Mouse (Mus musculus) adrenal gland, postnatal 25 days (tissue): Measurements from ENCODE around the gene Gstcd. TPM values are rescaled to one million over a fixed set of nuclear protein-coding genes. Genes with fewer than 3 reads are reported as not detected.
A peak's percentile ranks its signal among the peaks of the same experiment; 100 is the strongest.

Experiments
- DNase-seq: peaks from one replicate; pipeline ENCODE4 v3.0.0; 2021; ENCODE audit warnings: mixed read lengths
- total RNA-seq: library from RNA; stranded (reverse); gene quantifications from 2 replicates; pipeline ENCODE4 v1.2.3, GENCODE M21; 2021

The Gstcd gene
- total RNA-seq, 1 experiment from 2014 or later: 16.9 TPM

DNA sequence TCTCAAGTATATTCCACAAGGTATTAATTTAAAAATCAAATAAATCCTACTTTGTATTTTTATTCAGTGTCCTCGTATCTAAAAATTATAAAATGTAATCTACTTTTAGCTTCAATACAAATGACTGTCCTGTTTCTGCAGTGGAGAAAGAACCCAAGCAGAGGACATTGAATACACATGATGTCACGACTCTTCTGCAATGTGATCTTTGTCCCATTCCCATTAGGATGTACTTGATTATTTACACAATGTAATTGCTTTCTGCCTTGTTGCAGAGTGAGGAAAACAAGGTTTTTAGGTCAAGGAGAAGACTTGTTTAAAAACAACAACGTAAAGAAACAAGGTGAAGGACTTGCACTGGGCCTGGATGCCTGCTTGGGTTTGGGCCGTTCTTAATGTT, 84.6 kb downstream of the Gstcd start:
- DNase-seq: no peak

DNA sequence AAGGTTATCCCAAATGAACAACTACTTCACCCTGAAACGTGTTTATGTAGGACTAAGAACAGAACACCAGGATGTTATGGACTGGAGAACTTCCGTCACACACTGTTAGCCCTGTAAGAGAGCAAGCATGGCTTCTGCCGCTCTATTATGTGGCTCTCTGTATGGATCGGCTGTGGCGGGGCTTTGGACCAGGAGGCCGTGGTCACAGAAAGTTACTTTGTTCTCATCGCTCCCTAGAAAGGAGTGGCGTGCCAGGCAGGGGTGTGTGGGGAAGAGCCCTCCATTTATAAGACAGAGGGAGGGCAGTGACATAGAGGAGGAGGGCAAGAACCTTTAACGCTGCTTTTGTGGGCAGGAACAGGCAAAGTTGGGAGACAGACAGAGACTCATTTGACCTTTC, 95.5 kb downstream of the Gstcd start:
- no peak for DNase-seq

DNA sequence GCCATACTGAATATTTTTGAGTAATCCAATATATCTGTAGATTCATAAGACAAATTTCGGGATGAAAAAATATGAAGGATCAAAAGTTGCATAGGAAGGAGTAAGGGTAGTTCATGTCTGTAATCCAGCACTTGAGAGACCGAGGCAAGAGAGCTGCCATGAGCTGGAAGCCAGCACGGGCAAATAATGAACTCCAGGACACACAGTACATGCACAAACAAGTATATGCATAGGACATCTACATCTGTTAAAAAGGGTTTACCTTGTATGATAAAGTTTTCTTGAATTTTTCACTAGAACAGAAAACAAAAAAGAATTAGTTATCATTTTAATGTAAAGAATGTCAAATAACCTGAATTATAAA, 95.9 kb downstream of the Gstcd start:
- no peak for DNase-seq

DNA sequence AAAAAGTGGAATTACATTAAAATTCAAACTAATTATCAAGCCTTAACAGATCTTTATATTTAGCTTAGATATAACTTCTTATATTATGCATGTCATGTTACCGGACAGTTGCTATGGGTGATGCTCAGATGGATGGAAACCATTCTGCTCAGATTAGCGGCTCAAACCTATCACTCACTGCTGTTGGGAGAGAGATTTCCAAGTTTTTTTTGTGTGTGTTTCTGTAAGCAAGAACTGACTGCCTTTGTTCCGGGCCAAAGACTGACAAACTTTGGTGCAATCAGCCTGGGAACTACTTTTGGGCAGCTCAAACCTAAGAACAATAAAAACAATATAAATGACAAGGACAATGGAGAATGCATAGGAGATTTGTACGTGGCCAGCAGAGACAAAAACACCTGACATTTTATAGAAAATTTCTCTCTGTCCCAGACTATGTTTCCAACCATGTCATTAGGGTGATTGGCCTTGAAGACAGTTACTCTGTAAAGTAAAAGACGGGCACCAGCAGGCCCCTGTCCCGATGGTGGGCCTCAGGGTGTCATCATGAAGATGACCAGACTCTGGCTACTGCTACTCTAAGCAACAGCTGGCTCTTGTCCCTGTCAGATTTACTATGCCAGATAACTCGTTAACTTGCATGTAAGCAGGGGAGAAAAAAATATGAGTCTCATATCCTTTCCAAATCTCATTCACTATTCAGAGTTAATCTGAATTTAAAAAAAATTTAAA, 96.5 kb downstream of the Gstcd start:
- no peak for DNase-seq

DNA sequence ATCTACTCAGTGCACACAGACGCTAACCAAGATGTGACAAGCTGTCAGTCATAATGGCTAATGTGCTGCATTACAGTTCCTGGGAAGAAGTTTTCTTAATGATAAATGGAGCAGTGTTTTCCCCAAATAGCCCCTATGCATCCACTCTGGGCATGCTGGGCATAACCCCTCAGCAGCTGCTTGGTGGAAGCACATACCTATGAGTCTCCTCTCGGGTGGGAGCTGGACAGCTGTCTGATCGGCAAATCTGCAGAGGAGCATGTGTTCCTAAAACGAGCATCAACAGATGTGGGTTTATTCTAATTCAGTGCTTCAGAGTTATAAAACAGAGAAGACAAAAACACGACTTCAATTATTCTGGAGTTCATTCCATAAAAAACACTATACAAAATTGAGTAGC, 105.6 kb downstream of the Gstcd start:
- DNase-seq: no peak

- no peak for DNase-seq
Measured at GRCm38 (mm10) chr3:132983845-132984485, 107.9 kb downstream of the Gstcd start.

- DNase-seq: no peak
Measured at GRCm38 (mm10) chr3:132981968-132982367, 109.9 kb downstream of the Gstcd start.

DNA sequence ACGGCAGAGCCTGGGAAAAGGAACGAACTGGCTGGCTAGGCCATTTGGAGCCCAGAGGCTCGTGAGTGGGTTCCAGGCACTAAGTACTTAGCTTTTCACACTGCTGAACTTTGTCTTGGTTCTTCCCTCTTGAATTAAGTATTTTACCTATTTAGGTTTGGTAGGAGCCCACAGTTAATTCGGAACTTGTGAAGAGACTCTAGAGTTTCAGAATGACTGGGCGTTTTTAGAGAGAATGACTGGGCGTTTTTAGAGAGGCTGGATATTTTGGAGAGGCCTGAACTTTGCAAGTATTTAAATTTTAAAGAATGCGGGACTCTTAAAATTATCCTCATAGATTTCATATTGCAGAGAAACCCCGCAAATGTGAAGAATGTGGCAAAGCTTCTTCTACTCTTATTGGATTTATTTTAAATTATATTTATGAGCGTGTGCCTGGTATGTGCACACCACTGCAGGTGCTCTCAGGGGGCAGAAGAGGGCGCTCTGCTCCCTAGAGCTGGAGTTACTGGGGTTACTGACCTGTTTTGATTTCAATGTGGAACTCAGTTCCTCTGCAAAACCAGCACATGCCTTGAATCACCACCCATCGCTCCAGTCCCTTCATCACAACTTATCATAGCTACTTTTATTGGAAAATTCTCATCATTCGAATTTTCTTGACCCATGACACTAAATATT, 111.9 kb downstream of the Gstcd start:
- no peak for DNase-seq

DNA sequence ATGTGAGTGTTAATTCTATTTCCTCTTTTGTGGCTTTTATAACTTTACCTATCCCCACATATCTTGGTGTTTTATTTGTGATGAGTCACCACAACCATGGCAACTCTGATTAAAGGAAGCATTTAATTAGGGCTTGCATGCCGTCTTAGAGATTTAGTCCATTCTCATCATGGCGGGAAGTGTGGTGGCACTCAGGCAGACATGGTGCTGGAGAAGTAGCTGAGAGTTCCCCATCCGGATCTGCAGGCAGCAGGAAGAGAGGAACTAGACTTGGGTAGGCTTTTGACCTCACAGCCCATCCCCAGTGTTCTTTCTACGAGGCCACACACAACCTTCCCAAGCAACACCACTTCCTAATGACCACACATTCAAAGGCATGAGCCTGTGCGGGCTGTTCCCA, 125.6 kb downstream of the Gstcd start:
- DNase-seq: no peak

GRCm38 (mm10) chr3:132964715-132965507, 126.9 kb downstream of the Gstcd start:
- no peak for DNase-seq

GRCm38 (mm10) chr3:132962631-132963361, 129.0 kb downstream of the Gstcd start:
- DNase-seq: no peak

DNA sequence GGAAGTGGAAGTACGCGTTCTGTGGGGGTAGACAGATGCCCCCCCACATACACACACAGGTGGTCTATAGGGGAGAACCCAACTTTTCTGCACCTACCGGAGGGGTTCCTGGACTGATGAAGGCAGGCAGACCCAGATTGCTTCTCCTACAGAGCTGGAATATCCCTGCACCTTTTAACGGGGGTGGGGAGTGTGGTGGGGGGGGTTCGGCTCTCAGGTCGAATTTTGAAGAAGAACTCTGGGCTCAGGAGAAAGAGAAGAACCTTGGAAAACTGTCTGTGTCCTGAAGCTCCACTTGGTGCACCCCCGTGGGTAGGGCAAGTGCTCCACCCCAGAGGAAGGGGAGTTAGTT, 141.3 kb downstream of the Gstcd start:
- DNase-seq: no peak

DNA sequence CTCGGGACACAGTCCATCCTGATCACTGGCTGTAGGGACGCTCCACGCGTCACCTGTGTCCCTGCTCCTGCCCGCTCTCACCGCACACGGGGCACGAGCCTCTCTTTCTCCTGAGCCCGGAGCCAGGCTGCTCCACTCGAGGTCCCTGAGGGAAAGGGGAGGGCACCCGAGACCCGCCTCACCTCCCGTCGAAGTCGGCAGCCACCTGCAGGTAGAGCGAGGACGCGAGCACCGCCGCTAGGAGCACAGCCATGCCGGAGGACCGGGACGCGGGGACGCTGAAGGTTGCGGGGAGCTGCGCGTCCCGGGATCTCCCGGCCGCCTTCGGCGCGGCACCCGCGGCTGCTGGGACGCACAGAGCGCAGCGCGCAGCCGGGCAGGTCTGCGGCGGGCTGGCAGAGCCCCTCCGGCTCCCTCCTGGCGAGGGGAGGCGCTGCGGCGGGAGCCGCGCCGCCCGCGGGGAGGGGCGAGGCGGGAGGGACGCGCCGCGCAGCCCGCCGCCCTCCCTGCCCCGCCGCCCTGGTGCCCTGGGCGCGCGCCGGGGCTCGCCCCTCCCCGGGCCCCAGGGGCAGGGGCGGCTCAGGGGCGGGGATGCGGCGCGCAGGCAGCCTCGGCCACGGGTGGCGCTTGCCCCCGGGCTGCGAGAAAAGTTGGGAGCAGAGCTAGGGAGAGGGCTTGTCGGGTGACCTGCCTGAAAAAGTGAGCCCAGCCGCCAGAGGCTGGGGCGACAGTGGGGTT, 141.9 kb downstream of the Gstcd start, which contains the start of gene Npnt:
TSS of gene Npnt (minus strand) at position 501 of the 738 bp plus-strand sequence.
- DNase-seq: peak; percentile 32

DNA sequence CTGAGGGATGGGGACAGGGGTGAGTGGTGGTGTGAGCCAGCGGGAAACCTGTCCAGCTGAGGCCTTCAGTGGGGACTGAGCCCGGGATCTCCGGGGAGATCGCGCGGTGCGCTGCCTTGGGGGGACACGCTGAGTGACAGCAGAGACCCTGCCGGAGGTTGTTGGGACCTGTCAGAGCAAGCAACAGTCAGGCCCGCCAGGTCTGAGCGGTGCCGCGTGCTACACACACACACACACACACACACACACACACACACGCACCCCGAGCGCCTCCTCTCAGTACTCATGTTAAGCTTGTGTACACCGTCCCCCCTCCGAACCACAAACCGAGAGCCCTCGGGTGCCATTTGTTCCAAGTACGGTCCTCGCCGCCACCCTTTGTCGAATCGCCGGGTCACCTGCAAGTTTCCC, 142.4 kb downstream of the Gstcd start:
- DNase-seq: peak; percentile 21

GRCm38 (mm10) chr3:132948298-132948795, 143.5 kb downstream of the Gstcd start:
- no peak for DNase-seq

DNA sequence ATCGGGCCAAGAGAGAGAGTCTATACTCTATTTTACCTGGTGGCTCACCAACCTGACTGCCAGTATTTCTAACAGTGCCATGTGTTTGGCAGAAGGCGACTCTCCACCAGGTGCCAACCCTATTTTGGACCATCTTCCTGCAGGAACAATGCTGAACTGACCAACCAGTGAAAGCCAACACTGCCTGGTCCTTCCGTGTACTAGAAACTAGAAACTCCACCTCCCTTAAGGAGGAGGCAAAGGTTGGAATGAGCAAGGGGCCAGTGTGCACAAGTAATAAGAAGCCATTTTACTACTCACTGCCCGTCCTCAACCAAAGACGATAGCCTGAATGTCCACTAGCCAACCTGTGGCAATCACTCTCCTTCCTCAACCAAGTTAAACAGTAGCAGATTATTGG, 145.7 kb downstream of the Gstcd start:
- DNase-seq: no peak

- no peak for DNase-seq
Measured at GRCm38 (mm10) chr3:132945669-132946068, 146.2 kb downstream of the Gstcd start.

DNA sequence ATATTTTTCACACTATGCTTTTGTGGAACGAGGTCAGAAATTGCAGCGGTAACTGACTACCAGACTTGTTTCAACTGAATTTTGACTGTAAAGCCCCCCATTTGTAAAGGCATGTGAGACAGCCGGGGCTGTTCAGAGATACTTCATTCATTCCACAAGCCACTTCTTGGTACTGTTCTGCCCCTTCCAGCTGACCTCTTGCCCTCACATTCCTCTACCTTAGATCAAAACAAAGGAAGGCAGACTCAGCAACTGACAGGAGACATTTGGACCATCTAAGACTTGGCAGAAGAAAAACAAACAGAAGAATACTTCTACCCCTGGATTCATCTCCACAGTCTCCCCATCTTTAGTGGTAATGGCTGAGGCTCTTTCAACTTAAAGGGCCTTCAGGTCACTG, 147.2 kb downstream of the Gstcd start:
- no peak for DNase-seq

- DNase-seq: no peak
Measured at GRCm38 (mm10) chr3:132944193-132944592, 147.6 kb downstream of the Gstcd start.

GRCm38 (mm10) chr3:132942778-132943177, 149.1 kb downstream of the Gstcd start:
- DNase-seq: no peak
